ENCODE assay signal across 9 mouse cellular contexts in the genomic region with DNA sequence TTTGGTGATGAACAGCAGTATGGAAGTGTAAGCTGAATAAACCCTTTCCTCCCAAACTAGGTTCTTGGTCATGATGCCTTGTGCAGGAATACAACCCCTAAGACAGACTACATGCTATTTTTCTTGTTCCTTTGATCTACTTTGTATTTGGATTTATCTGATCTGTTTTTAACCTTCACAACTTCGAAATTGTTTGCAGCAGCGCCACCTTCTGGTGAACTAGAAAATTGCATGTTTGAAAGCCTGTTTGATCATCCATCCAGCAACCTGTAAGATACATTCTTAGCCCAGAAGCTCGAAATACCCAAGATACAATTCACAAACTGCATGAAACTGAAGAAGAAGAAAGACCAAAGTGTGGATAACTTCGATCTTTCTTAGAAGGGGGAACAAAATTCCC. TPM values are rescaled to one million over a fixed set of nuclear protein-coding genes. Genes with fewer than 3 reads are reported as not detected.
A peak's percentile ranks its signal among the peaks of the same experiment; 100 is the strongest.
DNase-seq lines count a peak whose midpoint lies in the region; ATAC-seq and TF ChIP-seq lines count a peak whose summit lies in the region.
"Had no signal": no experiment of that assay in that cellular context is flagged by ENCODE, and none has a peak within 500 bp of the region (broad histone marks: within the 10 kb centered on the region; RNA-seq: fewer than 3 reads in every experiment).

No protein-coding gene starts in this region.

- no peak for ATAC-seq in intestine, postnatal 0 days
- no peak for ATAC-seq in intestine, embryonic 16.5 days
- ATAC-seq in embryonic facial prominence, embryonic 11.5 days (replicated peaks; ENCODE audit: insufficient number of reproducible peaks, low FRiP score, low TSS enrichment, low read depth), result no peak
- no peak for ATAC-seq in monocyte, adult 5-6 weeks (replicated peaks; ENCODE audit: insufficient number of reproducible peaks, low FRiP score, low TSS enrichment, poor library complexity, severe bottlenecking)

- no peaks in the 10 kb centered on the region for H3K36me3 ChIP-seq in intestine, postnatal 0 days (ENCODE audit: control insufficient read depth, insufficient read depth)
- H3K36me3 ChIP-seq in intestine, embryonic 16.5 days (ENCODE audit: control insufficient read depth, insufficient read depth, low read length), result no peaks in the 10 kb centered on the region
- H3K36me3 ChIP-seq in ES-Bruce4 (ENCODE audit: control insufficient read depth, insufficient read depth, low read length, poor library complexity, severe bottlenecking), result no peaks in the 10 kb centered on the region
- H3K36me3 ChIP-seq in embryonic facial prominence, embryonic 11.5 days (replicated peaks; ENCODE audit: control insufficient read depth, insufficient read depth, low read depth, low read length), result no peaks in the 10 kb centered on the region

- TF ChIP-seq EP300 in ES-Bruce4 (IDR thresholded peaks at IDR 0.05; ENCODE audit: insufficient read depth, low read depth, low read length), result no peak

- no peaks in the 10 kb centered on the region for H3K4me1 ChIP-seq in intestine, postnatal 0 days (replicated peaks; ENCODE audit: control insufficient read depth, insufficient read depth, low read length)
- H3K4me1 ChIP-seq in intestine, embryonic 16.5 days (ENCODE audit: control insufficient read depth, insufficient read depth, low read length), result no peaks in the 10 kb centered on the region
- no peaks in the 10 kb centered on the region for H3K4me1 ChIP-seq in ES-Bruce4 (ENCODE audit: control insufficient read depth, insufficient read depth, low read length)
- H3K4me1 ChIP-seq in embryonic facial prominence, embryonic 11.5 days (ENCODE audit: control insufficient read depth, insufficient read depth, low read length), result no peaks in the 10 kb centered on the region

- TF ChIP-seq CTCF in intestine, postnatal 0 days (IDR thresholded peaks at IDR 0.05; ENCODE audit: low read depth), result peak; percentile 70
- TF ChIP-seq CTCF in ES-Bruce4 (IDR thresholded peaks at IDR 0.05; ENCODE audit: low read depth, low read length), result peak; percentile 0
- peak; percentile 64 for TF ChIP-seq CTCF in left cerebral cortex, adult 2 months (IDR thresholded peaks at IDR 0.05)

- H3K27me3 ChIP-seq in intestine, postnatal 0 days (replicated peaks; ENCODE audit: control insufficient read depth, insufficient read depth, low read length), result no peaks in the 10 kb centered on the region
- no peaks in the 10 kb centered on the region for H3K27me3 ChIP-seq in intestine, embryonic 16.5 days (replicated peaks; ENCODE audit: control insufficient read depth, insufficient read depth, low read length)
- no peaks in the 10 kb centered on the region for H3K27me3 ChIP-seq in ES-Bruce4 (ENCODE audit: control insufficient read depth, insufficient read depth, low read length, poor library complexity, severe bottlenecking)
- no peaks in the 10 kb centered on the region for H3K27me3 ChIP-seq in embryonic facial prominence, embryonic 11.5 days (ENCODE audit: control insufficient read depth, insufficient read depth, low read length)

- H3K4me3 ChIP-seq in intestine, postnatal 0 days (ENCODE audit: low read depth, low read length), result no peak overlapping the region
- no peak overlapping the region for H3K4me3 ChIP-seq in intestine, embryonic 16.5 days (ENCODE audit: low read length)
- no peak overlapping the region for H3K4me3 ChIP-seq in ES-Bruce4 (ENCODE audit: low read depth, low read length)
- H3K4me3 ChIP-seq in embryonic facial prominence, embryonic 11.5 days (ENCODE audit: low read depth, low read length), result no peak overlapping the region
- no peak overlapping the region for H3K4me3 ChIP-seq in left cerebral cortex, adult 2 months
- H3K4me3 ChIP-seq: erythroblast, embryonic 14.5 days had no signal

- 14% methylated on average over 4 of the region's 4 CpGs for WGBS in intestine, postnatal 0 days
- WGBS in intestine, embryonic 16.5 days, result 18% methylated on average over 4 of the region's 4 CpGs
- WGBS in embryonic facial prominence, embryonic 11.5 days, result 14% methylated on average over 4 of the region's 4 CpGs

- H3K9ac ChIP-seq in intestine, postnatal 0 days (ENCODE audit: low read depth, low read length), result no peak overlapping the region
- no peak overlapping the region for H3K9ac ChIP-seq in intestine, embryonic 16.5 days (ENCODE audit: low read depth, low read length)
- no peak overlapping the region for H3K9ac ChIP-seq in ES-Bruce4 (ENCODE audit: low read depth, poor library complexity, severe bottlenecking)
- H3K9ac ChIP-seq in embryonic facial prominence, embryonic 11.5 days (replicated peaks; ENCODE audit: low read length), result no peak overlapping the region

- no peak for TF ChIP-seq POLR2A in ES-Bruce4 (IDR thresholded peaks at IDR 0.05; ENCODE audit: insufficient read depth, low read length)

- H3K27ac ChIP-seq in intestine, postnatal 0 days (ENCODE audit: low read depth, low read length), result no peak overlapping the region
- no peak overlapping the region for H3K27ac ChIP-seq in intestine, embryonic 16.5 days (ENCODE audit: low read length)
- no peak overlapping the region for H3K27ac ChIP-seq in ES-Bruce4 (ENCODE audit: insufficient read depth, low read length)
- H3K27ac ChIP-seq in embryonic facial prominence, embryonic 11.5 days (replicated peaks; ENCODE audit: low read depth, low read length), result no peak overlapping the region
- H3K27ac ChIP-seq in left cerebral cortex, adult 2 months, result no peak overlapping the region

- DNase-seq in adrenal gland, adult 2 months, result peak; percentile 18
- peak; percentile 64 for DNase-seq in embryonic facial prominence, embryonic 11.5 days (ENCODE audit: low spot score)
- peak; percentile 33 to 40 for DNase-seq in left cerebral cortex, adult 2 months (ENCODE audit: extremely low spot score in 1 of 2, low spot score in 2 of 2)
- peak; percentile 46 for DNase-seq in retina, postnatal 7 days (ENCODE audit: low read depth, low spot score)

- intact Hi-C loops in left cerebral cortex, adult 2 months (cut with DNase I), result no loop called here

- no peaks in the 10 kb centered on the region for H3K9me3 ChIP-seq in intestine, postnatal 0 days (ENCODE audit: control insufficient read depth)
- no peaks in the 10 kb centered on the region for H3K9me3 ChIP-seq in intestine, embryonic 16.5 days (ENCODE audit: control insufficient read depth, low read length)
- H3K9me3 ChIP-seq in ES-Bruce4 (replicated peaks; ENCODE audit: control insufficient read depth, insufficient read depth, low read length, poor library complexity, severe bottlenecking), result no peaks in the 10 kb centered on the region
- H3K9me3 ChIP-seq in embryonic facial prominence, embryonic 11.5 days (replicated peaks; ENCODE audit: control insufficient read depth, low read length), result no peaks in the 10 kb centered on the region

- no peak overlapping the region for H3K4me2 ChIP-seq in intestine, postnatal 0 days (replicated peaks; ENCODE audit: low read depth)
- H3K4me2 ChIP-seq in intestine, embryonic 16.5 days (ENCODE audit: low read depth, low read length), result no peak overlapping the region
- H3K4me2 ChIP-seq in embryonic facial prominence, embryonic 11.5 days (ENCODE audit: low read depth, low read length), result no peak overlapping the region

RNA-seq across cellular contexts. Expression of a gene that starts 35.2 kb away (rescaled TPM):
- 8.0 and 9.4 TPM in 2 replicates for polyA plus RNA-seq in intestine, postnatal 0 days (2015; fragmentation: Nextera tagmentation; extraction: Ambion mirVana)
- polyA plus RNA-seq in intestine, embryonic 16.5 days (2015; fragmentation: Nextera tagmentation; extraction: Ambion mirVana), result 0.67 and 2.8 TPM in 2 replicates
- polyA plus RNA-seq in ES-Bruce4 (2011; ENCODE audit: insufficient read depth, insufficient read length, low read depth, missing spikeins), result 0.21 TPM in 1 of 2 replicates, not detected in the other
- total RNA-seq in adrenal gland, adult 2 months (2021), result not detected
- not detected in 2 replicates for polyA plus RNA-seq in adrenal gland, adult 2 months (2012; rRNA removed)
- 15.1 and 17.8 TPM in 2 replicates for polyA plus RNA-seq in embryonic facial prominence, embryonic 11.5 days (2014; fragmentation: Nextera tagmentation; extraction: Ambion mirVana)
- total RNA-seq in left cerebral cortex, adult 2 months (2021), result under 1 TPM; 0.34 to 0.37 TPM
- not detected in 3 replicates for total RNA-seq in monocyte, adult 5-6 weeks (2017)
- polyA plus RNA-seq: erythroblast, embryonic 14.5 days had no signal

Comparison
In these comparisons a context has a peak if more than half of its experiments do, and no peak if none do; other contexts are left out.
1. CTCF ChIP-seq: peak in every context shown above with its lines; median percentile 70 in intestine, postnatal 0 days; 64 in left cerebral cortex, adult 2 months; 0 in ES-Bruce4.